Mouse (Mus musculus) ovary, postnatal 36 days (tissue): ENCODE results near the gene Nrgn.

Experiments
- DNase-seq: peaks from one replicate; pipeline ENCODE4 v3.0.0; 2022; ENCODE audit warnings: low spot score, mixed read lengths

Nrgn gene

DNA sequence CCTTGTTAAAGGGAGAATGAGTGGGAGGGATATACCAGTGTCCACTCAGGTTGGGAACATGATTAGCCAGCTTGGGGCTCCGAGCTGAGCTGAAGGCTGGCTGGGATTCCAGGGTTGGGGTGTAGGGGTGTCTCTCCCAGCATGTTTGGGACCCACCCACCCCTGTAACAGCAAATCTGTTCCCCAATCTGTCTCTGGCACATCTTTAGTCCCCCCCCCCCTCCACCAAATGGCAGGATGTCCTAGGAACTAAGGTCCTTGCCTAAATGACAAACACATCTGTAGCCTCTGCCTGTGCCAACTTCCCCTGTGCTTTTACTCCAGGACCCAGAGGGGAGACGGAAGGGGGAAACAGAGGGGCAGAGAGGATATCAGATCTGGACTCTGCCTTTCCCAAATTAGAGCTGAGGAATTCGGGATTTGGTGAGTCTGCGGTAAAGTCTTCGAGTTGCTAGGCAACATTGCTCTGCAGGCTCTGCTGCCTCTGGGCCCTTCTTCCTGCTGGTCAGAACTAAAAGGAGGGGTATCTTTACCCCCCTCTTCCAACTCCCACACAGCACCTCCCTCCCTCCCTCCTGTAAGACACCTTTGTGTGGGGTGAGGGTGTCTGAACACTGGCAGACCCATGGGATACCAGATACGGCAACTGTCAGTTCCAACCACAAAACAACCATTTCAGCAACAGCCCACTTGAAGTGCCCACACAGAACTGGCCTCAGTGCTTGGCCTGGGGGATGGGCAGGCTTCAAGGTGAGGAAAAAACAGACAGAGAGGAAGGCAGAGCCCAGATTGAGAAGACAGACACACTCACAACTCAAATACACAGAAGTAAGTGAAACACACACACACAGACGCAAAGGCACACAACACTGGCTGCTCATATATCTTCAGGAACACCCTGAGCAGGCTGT is 2.4 kb upstream of the Nrgn start, which contains the start of gene Siae:
Siae (plus strand) TSS at position 861 of the 911 bp plus-strand sequence.
- no peak for DNase-seq

DNA sequence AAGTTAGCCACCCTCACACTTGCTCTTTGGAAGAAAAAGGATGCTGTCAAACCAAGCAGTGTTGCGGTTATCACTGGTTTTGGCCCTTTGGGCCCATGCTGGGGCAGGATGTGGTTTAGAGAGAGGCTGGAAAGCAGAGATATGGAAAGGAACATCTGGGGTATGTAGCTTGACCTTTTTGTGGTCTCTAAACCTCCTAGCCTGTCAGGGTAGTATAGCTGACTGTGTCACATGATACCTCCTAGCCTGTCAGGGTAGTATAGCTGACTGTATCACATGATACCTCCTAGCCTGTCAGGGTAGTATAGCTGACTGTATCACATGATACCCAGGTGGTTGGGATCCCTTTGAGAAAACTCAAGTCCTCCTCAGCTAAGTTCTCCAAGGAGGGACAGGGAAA is 1.6 kb upstream of the Nrgn start:
- no peak for DNase-seq

DNA sequence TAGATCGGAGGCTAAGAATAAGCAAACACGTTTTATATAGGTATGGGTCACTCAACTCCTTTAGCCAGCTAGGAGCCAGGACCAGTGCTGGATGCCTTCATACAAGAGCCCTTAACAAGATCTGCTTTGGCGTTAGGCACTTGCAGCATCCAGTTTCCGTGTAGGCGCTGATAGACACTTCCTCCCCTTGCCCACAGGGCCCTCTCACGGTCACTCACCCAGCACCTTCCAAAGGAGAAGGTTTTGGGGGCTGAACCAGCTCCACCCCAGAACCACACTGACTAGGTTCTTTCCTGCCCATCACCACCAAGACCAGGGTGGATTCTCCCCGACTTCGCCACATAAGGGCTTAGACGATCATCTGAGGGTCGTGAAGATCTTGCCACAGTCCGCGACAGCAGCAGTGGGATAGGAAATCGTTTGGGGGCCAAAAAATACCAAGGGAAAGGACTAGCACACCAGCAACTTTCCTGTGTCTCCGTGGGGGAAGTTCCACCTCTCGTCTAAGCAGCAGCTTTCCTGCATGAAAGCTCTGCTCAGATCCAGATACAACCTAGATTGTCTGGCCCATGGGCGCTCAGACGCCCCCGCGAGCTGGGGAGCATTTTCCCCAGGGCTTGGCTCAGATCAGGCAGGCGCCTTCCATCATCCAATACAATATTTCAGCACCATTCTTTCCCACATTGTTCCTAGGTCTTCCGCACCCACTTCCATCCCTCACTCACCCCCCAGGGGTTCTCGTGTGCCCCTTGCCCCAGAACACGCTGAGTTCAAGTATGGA is 763 bp downstream of the Nrgn start:
- DNase-seq: no peak

DNA sequence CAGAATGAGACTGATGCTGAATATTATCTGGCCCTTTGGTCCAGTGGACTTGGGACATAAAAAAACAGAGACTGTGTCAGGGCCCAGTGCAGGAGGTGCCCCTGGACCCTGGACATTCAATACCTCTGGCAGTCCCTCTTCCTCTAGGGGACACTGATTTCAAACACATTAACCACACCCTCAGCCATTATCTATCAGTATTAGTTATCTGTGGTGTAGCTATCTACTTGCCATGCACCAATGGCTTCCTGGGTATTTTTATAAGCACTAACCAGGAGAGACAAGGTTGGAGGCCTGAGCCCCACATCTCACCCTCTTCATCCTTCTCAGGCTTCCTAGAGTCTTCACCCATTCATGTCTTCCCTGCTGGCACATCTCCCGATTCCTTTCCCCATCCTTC is 2.3 kb downstream of the Nrgn start:
- no peak for DNase-seq

DNA sequence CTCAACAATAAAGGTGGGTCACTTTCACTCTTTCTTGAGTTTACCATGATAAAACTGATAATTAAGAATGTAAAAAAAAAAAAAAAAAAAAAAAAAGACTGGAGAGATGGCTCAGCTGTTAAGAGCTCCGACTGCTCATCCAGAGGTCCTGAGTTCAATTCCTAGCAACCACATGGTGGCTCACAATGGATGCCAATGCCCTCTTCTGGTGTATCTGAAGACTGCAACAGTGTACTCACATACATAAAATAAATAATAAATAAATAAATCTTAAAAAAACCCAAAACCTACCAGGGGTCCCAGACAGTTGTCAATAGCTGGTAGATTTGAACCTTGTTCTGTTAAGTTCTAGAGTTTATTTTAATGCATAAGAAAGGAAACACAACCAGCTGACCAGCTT is 5.8 kb downstream of the Nrgn start:
- no peak for DNase-seq

DNA sequence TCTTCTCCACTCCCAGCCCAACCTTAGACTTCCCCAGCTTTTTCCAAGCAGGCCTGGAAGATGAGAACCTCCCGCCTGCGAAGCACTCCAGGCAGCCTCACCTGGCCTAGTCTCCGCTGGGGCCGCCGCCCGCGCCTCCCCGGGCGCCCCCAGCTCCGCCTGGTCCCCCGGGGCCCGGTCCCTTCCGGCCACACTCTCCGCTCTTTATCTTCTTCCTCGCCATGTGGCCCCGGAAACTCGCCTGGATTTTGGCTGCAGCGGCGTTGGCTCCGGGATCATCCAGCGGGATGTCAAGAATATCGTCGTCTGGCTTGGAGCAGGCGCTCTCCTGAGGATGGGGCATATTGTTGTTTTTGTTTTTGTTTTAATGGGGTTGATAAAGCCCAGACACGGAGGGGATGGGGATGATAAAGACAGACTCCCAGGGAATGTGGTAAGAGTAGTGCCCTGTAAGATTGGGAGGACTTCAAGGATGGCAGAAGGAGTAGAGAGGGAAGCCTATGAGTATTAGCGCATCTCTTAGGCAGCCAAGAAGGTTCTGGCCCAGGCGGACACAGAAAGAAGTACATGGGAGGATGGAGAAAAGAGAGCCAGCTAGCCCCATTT is 6.8 kb downstream of the Nrgn start:
- no peak for DNase-seq

DNA sequence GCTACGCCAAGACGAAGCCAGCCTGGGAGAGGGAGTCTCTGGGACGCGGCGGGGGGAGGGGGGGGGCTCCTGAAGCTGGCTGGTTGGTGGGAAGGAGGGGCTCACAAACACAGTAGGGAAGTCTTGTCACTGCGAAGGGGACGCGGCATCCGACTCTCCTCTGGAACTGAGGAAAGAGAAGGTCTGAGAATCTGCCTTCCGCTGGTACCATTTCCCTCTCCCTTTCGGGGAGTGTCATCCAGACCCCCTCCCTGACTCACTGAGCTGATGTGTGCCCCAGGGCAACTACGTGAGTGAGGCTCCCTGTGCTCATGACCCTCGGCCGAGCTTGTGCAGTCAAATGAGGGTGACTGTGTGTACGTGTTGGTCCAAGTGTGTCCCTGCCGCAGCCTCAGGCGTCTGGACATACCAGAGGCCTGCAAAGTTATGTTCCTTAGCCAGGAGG is 7.5 kb downstream of the Nrgn start:
- no peak for DNase-seq

DNA sequence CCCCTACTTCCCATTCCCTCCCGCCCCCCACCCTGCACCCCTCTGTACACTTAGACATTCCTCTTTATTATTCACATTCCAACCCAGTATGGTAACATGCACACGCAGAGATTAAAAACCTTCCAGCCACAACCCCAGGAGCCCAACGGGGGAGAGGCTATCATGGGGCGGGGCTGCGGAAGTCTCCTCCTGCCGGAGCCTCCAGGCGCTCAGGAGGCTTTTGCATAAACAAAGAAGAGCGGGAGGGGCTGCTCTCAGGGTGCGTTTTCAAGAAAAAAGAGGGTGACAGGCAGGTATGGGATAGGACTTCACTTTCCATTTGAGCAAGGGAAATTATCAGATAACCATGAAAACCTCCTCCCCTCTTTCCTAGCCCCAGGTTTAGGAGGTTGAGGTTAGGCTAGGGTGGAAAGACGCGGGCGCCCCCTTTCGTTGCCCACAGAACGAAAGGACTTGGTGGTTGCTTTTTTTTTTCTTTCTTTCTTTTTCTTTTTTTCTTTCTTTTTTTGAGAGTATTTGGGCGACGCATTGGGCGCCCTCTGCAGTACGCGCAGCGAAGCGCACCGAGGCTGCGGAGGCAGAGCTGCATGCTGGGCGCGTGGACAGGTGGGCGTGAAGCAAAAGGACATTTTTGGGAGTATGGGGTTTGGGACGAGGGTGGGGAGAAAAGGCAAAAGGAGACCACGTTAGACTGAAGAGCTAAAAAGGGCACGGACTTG is 8.1 kb downstream of the Nrgn start:
- DNase-seq: peak; percentile 68

DNA sequence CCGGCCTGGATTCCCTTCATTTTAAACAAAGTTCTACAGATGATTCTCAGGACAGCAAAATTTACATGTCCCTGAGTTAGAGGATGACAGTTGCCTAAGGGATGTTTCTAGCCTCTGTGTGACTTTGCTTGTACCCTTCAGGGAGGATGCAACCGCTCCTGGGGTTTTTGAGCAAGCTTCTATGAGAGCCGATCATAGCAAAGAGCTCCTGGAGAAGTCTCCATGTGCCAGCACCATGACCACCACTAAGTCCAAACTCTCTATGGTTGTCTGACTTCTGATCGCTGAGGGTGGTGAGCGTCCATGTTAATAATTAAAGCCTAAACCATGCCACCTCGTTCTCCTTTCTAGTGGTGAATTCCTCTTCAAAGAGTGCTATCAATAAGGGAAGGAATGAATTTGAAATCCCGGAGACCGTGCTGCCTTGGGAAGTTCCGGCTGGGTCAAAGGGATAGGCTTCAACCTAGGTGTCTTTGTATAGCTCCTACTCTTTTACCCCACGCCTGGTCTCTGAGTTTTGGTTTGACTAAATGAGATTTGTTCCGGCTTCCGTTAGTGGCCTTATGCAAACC is 8.7 kb downstream of the Nrgn start:
- no peak for DNase-seq

DNA sequence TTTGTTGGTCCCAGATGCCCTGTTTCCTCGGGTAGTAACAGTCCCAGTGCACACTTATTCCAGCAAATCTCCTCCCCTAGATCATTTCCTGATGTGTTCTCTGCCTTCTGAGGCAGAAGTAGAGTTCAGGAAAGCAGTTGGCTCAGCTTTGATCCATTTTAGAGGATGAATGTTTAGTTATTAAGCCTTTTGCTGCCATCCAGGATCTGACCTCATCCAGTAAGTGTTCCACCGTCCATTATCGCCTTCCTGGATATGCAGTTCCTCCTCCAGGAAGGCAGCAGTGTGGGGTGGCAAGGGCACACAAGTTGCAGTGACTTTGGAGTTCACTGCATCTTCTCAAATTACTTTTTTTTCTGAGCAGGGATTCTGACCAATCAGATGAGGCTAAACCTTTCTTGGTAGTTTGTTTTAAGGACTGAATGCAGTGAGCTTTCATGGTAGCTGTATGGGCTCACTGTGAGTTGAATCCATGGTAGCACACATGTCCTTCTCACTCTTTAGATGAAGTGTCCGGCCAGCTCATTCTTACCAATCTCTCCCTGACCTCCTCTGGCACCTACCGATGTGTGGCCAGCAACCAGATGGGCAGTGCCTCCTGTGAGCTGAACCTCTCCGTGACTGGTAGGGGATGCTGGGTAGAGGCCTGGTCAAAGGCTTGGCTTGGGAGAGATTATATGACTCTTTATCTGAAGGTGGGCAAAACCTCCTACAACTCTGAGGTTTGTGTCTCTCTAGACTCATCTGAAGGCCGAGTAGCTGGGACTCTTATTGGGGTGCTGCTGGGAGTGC is 10.7 kb downstream of the Nrgn start:
- no peak for DNase-seq

DNA sequence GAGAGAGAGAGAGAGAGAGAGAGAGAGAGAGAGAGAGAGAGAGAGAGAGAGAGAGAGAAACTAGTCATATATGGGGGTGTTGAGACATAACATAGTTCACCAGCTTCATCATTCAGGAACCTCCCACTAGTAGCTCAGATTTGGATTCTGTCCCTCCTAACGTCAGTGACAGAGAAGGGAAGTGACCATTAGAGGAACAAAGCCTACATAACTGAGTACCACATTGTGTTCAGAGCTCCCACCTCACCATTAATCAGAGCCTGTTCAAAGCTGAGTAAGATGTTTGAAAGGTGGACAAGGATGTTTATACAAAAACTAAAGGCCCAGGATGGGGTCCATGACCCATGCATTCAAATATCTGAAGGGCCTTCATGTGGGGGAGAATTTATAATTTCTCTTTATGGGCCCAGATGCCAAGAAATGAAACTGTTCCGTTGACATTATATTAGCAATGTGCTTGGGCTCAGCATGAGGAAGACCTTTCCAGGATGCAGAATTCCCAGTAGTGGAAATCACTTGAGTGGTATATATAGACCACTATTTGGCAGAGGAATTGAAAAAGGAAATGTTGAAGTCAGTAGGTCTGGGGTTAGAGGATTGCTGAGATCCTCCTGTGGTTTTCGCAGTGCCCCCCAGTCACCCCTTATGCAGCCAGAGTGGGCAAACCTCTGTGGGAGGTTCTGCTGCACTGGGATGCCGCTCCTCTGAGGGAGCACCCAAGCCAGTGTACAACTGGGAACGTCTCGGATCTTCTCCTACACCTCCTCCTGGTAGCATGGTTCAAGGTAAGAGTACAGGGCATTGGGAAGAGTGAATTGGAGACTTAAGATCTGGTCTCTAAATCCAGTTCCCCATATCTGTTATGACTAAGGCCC is 11.8 kb downstream of the Nrgn start:
- no peak for DNase-seq

DNA sequence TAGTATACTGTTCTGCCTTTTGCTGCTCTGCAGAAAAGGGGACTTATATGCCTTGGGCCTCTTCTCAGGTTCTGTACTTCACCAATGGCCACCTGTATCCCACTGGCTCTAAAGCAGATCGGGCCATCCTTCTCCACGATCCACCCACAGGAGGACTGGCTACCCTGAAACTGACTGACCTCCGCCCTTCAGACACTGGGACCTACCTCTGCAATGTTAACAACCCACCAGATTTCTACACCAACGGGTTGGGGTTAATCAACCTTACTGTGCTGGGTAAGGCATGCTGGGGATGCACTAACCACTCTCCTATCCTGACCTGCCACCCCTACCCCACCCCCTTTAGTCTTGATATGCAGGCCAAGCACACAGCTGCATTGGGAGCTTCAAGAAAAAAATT is 12.5 kb downstream of the Nrgn start:
- DNase-seq: no peak

DNA sequence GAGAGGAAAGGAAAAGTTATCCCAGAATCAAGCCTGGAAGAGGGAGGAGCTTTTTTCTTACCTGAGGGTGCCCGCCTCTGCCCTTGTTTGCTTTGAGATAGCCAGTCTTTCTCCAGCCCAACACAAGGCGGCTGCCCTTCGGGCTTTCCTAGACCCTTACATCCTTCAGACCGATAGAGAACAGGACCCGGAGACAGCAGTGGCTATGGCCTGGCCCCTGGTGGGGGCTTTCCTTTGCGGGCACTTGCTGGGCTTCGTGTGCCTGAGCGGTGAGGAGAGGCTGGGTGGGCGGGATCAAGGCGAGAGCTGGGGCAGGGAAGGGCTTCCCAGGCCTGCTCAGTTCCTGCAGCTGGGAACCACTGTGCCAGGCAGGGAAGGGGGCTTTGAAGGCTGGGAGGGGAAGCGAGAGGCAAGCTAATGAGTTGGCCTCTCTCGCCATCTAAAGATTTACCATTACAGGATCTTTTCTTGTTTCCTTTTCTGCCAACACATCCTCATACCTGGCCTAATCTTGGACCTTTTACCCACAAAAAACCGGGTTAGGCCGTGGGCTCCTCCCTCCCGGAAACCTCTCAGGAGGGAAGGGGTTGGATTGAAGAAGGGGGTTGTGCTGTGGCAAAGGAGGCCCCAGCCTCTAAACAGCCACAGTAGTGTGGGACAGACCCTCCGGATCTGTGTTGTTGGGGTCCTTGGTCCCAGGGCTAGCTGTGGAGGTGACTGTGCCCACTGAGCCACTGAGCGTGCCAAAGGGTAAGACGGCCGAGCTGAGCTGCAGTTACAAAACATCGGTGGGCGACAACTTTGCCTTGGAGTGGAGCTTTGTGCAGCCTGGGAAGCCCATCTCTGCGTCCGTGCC is 13.3 kb downstream of the Nrgn start, which contains the start of gene Vsig2:
Vsig2 (plus strand) TSS at position 86 of the 856 bp plus-strand sequence.
- DNase-seq: no peak

DNA sequence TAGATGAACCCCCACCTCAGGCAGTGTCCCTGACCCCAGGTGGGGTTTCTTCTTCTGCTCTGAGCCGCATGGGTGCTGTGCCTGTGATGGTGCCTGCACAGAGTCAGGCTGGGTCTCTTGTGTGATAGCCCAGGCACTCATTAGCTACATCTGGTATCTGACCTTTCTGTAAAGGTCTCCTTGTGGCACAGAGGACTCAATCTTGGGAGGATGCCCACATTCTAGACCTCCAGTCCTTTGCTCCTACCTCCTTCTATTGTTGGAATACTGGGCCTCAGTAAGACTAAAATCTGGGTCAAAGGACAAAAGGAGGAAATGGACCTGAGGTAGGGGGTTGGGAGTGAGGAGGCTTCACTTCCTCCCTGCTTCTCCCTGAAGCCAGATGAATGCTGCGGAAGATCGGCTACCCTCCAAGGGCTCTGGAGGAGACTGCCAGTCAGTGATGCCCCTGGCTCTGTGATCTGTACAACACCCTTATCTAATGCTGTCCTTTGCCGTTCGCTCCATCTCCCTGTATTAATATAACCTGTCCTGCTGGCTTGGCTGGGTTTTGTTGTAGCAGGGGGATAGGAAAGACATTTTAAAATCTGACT is 14.9 kb downstream of the Nrgn start:
- DNase-seq: no peak

DNA sequence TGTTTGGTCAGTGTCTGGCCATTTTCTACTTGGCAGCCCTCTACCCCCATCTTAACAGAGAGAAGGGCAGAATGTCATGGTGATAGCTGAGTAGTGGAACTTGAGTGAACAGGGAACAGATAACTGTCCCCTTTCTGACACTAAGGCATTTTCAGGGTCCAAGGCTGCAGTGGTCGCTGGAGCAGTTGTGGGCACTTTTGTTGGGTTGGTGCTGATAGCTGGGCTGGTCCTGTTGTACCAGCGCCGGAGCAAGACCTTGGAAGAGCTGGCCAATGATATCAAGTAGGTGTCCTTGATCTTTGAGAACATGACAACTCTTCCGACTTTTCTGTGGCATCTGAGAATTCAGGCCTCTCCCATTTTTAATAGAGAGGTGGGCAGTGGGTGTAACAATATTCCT is 15.9 kb downstream of the Nrgn start:
- DNase-seq: no peak

DNA sequence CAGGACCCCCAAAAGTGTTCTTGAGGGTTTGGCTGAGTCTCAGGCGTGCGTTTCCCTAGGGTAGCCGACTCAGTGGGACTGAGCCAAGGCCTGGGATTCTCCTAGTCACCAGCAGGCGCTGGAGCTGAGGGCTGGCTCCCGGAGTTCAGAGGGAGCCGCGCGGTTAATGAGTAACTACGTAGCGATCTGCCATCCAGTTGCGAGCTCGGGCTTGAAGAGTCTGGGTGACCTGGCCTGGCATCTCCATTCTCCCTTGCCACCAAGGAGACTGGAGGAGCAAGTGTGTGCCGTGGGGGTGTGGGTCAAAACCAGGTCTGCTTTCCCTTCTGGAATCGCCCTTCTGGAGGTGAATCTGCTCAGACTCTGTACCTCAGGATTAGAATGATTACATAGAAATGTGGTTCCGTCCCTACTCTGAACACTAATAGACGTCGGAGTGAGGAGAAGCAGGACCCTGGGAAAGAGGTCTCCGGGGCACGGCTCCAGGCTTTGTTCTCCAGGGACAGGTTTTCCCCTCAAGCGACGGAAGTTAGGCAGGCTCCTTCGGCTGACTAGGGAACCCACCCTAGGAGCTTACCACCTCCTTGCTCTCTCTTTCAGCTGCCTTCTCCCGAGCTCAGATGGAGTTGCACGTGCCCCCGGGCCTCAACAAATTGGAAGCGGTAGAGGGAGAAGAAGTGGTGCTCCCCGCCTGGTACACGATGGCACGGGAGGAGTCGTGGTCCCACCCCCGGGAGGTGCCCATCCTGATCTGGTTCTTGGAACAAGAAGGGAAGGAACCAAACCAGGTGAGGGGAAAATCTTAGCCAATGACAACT is 21.6 kb downstream of the Nrgn start:
- DNase-seq: peak; percentile 63
